Mouse (Mus musculus): ENCODE measurements around the gene Cyp4f16.

DNA sequence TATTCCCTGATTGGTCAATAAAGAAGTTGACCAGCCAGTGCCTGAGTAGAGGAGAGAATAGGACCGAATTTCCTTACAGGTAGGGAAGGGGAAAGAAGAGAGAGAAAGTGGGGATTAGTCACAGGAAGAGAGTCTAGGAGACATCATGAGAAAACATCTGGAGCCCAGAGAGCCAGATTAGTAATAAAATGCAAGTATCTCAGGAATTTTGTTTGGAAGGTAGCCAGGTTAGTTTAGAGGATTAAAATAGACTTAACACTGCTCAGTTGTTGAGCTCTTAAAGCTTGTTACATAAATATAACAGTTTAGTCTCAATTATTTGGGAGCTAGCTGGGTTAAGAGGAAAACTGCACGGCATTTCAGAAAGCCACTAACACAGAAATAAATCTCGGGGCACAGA lies 35.3 kb upstream of the Cyp4f16 start:
- TF ChIP-seq CTCF (IDR thresholded peaks at IDR 0.05) (no peak), EP300 (IDR thresholded peaks at IDR 0.05) (no peak)

Data from lung, postnatal 0 days (tissue).